Mouse (Mus musculus) thymus, adult 2 months (tissue): ENCODE results near the gene Smtn. TPM values are rescaled to one million over a fixed set of nuclear protein-coding genes. Genes with fewer than 3 reads are reported as not detected.

Experiments used
- DNase-seq: peaks from one replicate; pipeline ENCODE4 v3.0.0; 2021
- H3K27ac ChIP-seq: fragments of 200-500 bp; 2 replicates; pipeline ENCODE4 v1.5.1; 2012; ENCODE audit warnings: low read length, control low read depth; ENCODE audit not compliant: control insufficient read depth, insufficient read depth
- H3K27me3 ChIP-seq: fragments of 200-500 bp; 2 replicates; pipeline ENCODE4 v1.6.1; 2012; ENCODE audit warnings: mild to moderate bottlenecking, low read length, moderate library complexity, mixed read lengths; ENCODE audit not compliant: control insufficient read depth, insufficient read depth
- H3K36me3 ChIP-seq: fragments of 200-500 bp; 2 replicates; pipeline ENCODE4 v1.6.1; 2012; ENCODE audit warnings: mild to moderate bottlenecking, low read length, moderate library complexity; ENCODE audit not compliant: control insufficient read depth, insufficient read depth
- H3K4me1 ChIP-seq: fragments of 200-500 bp; replicated peaks from 2 replicates; pipeline ENCODE4 v1.6.1; 2012; ENCODE audit warnings: low read length; ENCODE audit not compliant: control insufficient read depth, insufficient read depth
- H3K4me3 ChIP-seq: fragments of 200-500 bp; 2 replicates; pipeline ENCODE4 v1.5.1; 2012; ENCODE audit warnings: mild to moderate bottlenecking, low read length, control low read depth, moderate library complexity; ENCODE audit not compliant: control insufficient read depth, insufficient read depth
- CTCF ChIP-seq: fragments of 200-500 bp; IDR thresholded peaks from 2 replicates; pipeline ENCODE4 v1.5.1; 2012; ENCODE audit warnings: mild to moderate bottlenecking, control low read depth, low read length, moderate library complexity, borderline replicate concordance; ENCODE audit not compliant: control insufficient read depth, poor library complexity, insufficient read depth; ENCODE audit errors: extremely low read depth
- POLR2A ChIP-seq: fragments of 200-500 bp; IDR thresholded peaks from 2 replicates; pipeline ENCODE4 v1.6.1; 2012; ENCODE audit warnings: mild to moderate bottlenecking, low read length, control low read depth, moderate library complexity; ENCODE audit not compliant: control insufficient read depth, poor library complexity, insufficient read depth; ENCODE audit errors: extremely low read depth
- WGBS: fragments of 180-500 bp; shearing (Covaris S2); methylation state at CpG from one replicate; pipeline ENCODE4 v1.1.7; 2018; 5-methylcytosine and 5-hydroxymethylcytosine counted together
- polyA plus RNA-seq: library from polyadenylated mRNA; depleted of rRNA; stranded (reverse); fragments of >200 nt; gene quantifications from 2 replicates; pipeline ENCODE4 v1.2.3, GENCODE M21; 2012

The Smtn gene
- polyA plus RNA-seq, 1 experiment: 21.2 TPM

GRCm38 (mm10) chr11:3580306-3581084, 40.1 kb upstream of the Smtn start:
- Histone ChIP-seq H3K27ac (no peak overlapping the region), H3K4me1 (no peaks in the 10 kb centered on the region), H3K27me3 (no peaks in the 10 kb centered on the region), H3K4me3 (no peak overlapping the region), H3K36me3 (no peaks in the 10 kb centered on the region)
- no peak for DNase-seq
- 83% methylated on average over 7 of the region's 7 CpGs for WGBS
- TF ChIP-seq CTCF (no peak), POLR2A (no peak)

- WGBS: 93% methylated on average over 10 of the region's 10 CpGs
- no peak overlapping the region for H3K27ac ChIP-seq
- TF ChIP-seq CTCF: no peak
- TF ChIP-seq POLR2A: no peak
- H3K27me3 ChIP-seq: no peaks in the 10 kb centered on the region
- no peaks in the 10 kb centered on the region for H3K36me3 ChIP-seq
- no peak for DNase-seq
- 0 out of 2 replicates have a peak, but pooled peaks cover 1% of the 10 kb centered on the region for H3K4me1 ChIP-seq
- no peak overlapping the region for H3K4me3 ChIP-seq
These were observed 37.8 kb upstream of the Smtn start for GRCm38 (mm10) chr11:3578050-3578725.

GRCm38 (mm10) chr11:3575238-3575637, 34.8 kb upstream of the Smtn start:
- H3K4me1 ChIP-seq: 0 out of 2 replicates have a peak, but pooled peaks cover 3% of the 10 kb centered on the region
- DNase-seq: no peak
- WGBS: 76% methylated on average over 3 of the region's 3 CpGs

GRCm38 (mm10) chr11:3573092-3573491, 32.7 kb upstream of the Smtn start:
- Histone ChIP-seq H3K4me3 (no peak overlapping the region), H3K4me1 (0 out of 2 replicates have a peak, but pooled peaks cover 3% of the 10 kb centered on the region), H3K27me3 (no peaks in the 10 kb centered on the region), H3K36me3 (no peaks in the 10 kb centered on the region), H3K27ac (no peak overlapping the region)
- no peak for DNase-seq
- TF ChIP-seq POLR2A (no peak), CTCF (no peak)
- 15% methylated on average over 9 of the region's 9 CpGs for WGBS

More at GRCm38 (mm10) chr11:3575238-3575637, 34.8 kb upstream of the Smtn start:
- no peaks in the 10 kb centered on the region for H3K36me3 ChIP-seq
- no peak overlapping the region for H3K4me3 ChIP-seq
- H3K27ac ChIP-seq: no peak overlapping the region
- no peaks in the 10 kb centered on the region for H3K27me3 ChIP-seq
- no peak for TF ChIP-seq CTCF
- no peak for TF ChIP-seq POLR2A

GRCm38 (mm10) chr11:3572181-3572580, 31.8 kb upstream of the Smtn start:
- no peaks in the 10 kb centered on the region for H3K36me3 ChIP-seq
- no peaks in the 10 kb centered on the region for H3K27me3 ChIP-seq
- no peak overlapping the region for H3K4me3 ChIP-seq
- DNase-seq: no peak
- H3K27ac ChIP-seq: no peak overlapping the region
- H3K4me1 ChIP-seq: 0 out of 2 replicates have a peak, but pooled peaks cover 3% of the 10 kb centered on the region
- TF ChIP-seq CTCF (no peak), POLR2A (no peak)
- 96% methylated on average over 6 of the region's 6 CpGs for WGBS

GRCm38 (mm10) chr11:3570321-3570720, 29.9 kb upstream of the Smtn start:
- H3K4me1 ChIP-seq: 0 out of 2 replicates have a peak, but pooled peaks cover 3% of the 10 kb centered on the region
- DNase-seq: no peak
- no peak for TF ChIP-seq CTCF
- TF ChIP-seq POLR2A: no peak
- H3K27ac ChIP-seq: no peak overlapping the region
- no peak overlapping the region for H3K4me3 ChIP-seq
- 90% methylated on average over 8 of the region's 8 CpGs for WGBS
- no peaks in the 10 kb centered on the region for H3K36me3 ChIP-seq
- no peaks in the 10 kb centered on the region for H3K27me3 ChIP-seq
